Mouse (Mus musculus) liver, embryonic 16.5 days (tissue): ENCODE results near the gene Grb10. TPM values are rescaled to one million over a fixed set of nuclear protein-coding genes. Genes with fewer than 3 reads are reported as not detected.

Experiments used
- ATAC-seq: fragments of 200-750 bp; cut with Nextera tagmentation; 2 replicates; pipeline ENCODE4 v1.8.0; 2017; ENCODE audit warnings: low read depth, mild to moderate bottlenecking, moderate number of reproducible peaks, moderate library complexity
- H3K27ac ChIP-seq: fragments of 300-500 bp; sonication (generic); 2 replicates; pipeline ENCODE4 v1.5.1; 2014; ENCODE audit warnings: mild to moderate bottlenecking, low read length
- H3K27me3 ChIP-seq: fragments of 300-500 bp; sonication (generic); 2 replicates; pipeline ENCODE4 v1.6.1; 2014; ENCODE audit warnings: low read depth, low read length, mixed read lengths; ENCODE audit not compliant: control insufficient read depth, insufficient read depth
- H3K36me3 ChIP-seq: fragments of 300-500 bp; sonication (generic); 2 replicates; pipeline ENCODE4 v1.6.1; 2014; ENCODE audit warnings: mild to moderate bottlenecking; ENCODE audit not compliant: control insufficient read depth, insufficient read depth
- H3K4me1 ChIP-seq: fragments of 300-500 bp; sonication (generic); 2 replicates; pipeline ENCODE4 v1.6.1; 2014; ENCODE audit warnings: low read depth, low read length, mixed read lengths; ENCODE audit not compliant: control insufficient read depth
- H3K4me2 ChIP-seq: fragments of 300-500 bp; sonication (generic); 2 replicates; pipeline ENCODE4 v1.6.1; 2014; ENCODE audit warnings: low read depth, low read length, mixed read lengths
- H3K4me3 ChIP-seq: fragments of 300-500 bp; sonication (generic); 2 replicates; pipeline ENCODE4 v1.5.1; 2014; ENCODE audit warnings: low read depth, mild to moderate bottlenecking, low read length
- H3K9ac ChIP-seq: fragments of 300-500 bp; sonication (generic); 2 replicates; pipeline ENCODE4 v1.6.1; 2014; ENCODE audit warnings: low read depth, low read length
- H3K9me3 ChIP-seq: fragments of 300-500 bp; sonication (generic); replicated peaks from 2 replicates; pipeline ENCODE4 v1.6.1; 2016; ENCODE audit warnings: low read length; ENCODE audit not compliant: control insufficient read depth
- WGBS: fragments of 180-500 bp; shearing (Covaris S2); extraction: QIAGEN DNeasy Blood & Tissue Kit; methylation state at CpG from one replicate; pipeline ENCODE4 v1.1.7; 2014; ENCODE audit not compliant: insufficient replicate concordance; 5-methylcytosine and 5-hydroxymethylcytosine counted together
- polyA plus RNA-seq: library from polyadenylated mRNA; unstranded; fragments of >200 nt; fragmentation: Nextera tagmentation; extraction: Ambion mirVana; gene quantifications from 2 replicates; pipeline ENCODE4 v1.2.1, GENCODE M21; 2015

Grb10 gene
- polyA plus RNA-seq, 1 experiment from 2014 or later = 240 TPM

DNA sequence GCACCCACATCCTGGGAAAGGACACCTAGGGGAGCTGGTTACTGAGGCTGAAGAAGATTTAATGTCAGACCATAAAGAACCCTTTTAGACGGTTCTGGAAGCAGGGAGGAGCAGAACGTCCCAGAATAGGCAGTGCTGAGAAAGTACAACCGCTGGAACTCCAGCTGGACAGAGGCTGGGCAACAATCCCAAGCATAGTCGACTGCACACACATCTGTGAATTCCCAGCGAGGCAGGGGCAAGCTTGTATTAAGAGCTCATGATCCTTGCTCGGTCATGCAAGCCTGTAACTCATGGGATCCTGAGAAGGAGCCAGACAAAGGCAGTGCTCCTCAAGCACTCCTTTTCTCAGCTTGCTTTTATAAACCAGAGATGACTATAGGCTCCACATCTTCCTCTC, 69.7 kb downstream of the Grb10 start:
- Histone ChIP-seq H3K27ac (no peak overlapping the region), H3K4me3 (no peak overlapping the region), H3K4me1 (peaks cover 28% of the 10 kb centered on the region), H3K9me3 (no peaks in the 10 kb centered on the region), H3K9ac (no peak overlapping the region), H3K4me2 (no peak overlapping the region), H3K27me3 (no peaks in the 10 kb centered on the region), H3K36me3 (no peaks in the 10 kb centered on the region)
- no peak for ATAC-seq
- 62% methylated on average over 6 of the region's 6 CpGs for WGBS

GRCm38 (mm10) chr11:11967519-11967918, 71.0 kb downstream of the Grb10 start:
- WGBS = 57% methylated on average over 8 of the region's 8 CpGs
- Histone ChIP-seq H3K27me3 (no peaks in the 10 kb centered on the region), H3K27ac (no peak overlapping the region), H3K9me3 (no peaks in the 10 kb centered on the region), H3K4me3 (no peak overlapping the region), H3K36me3 (no peaks in the 10 kb centered on the region), H3K4me2 (no peak overlapping the region), H3K9ac (no peak overlapping the region), H3K4me1 (peaks cover 37% of the 10 kb centered on the region)
- no peak for ATAC-seq

DNA sequence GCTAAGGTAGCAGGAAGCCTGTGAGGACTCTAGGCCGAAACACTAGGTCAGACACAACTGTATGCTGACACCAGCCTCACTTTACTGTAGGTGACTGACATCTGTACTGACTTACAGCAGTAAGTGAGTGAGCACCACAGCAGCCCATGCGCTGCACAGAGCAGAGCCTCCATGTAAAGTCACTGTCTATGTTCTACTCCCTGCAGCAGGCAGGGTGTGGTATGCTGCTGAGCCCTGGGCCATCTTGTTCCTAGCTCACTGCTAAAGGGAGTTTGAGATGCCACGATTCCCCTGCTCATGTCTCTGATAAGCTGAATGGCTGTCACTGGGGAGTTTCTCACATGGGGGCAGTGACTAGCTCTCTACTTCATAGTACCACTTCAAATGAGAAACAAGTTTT, 72.3 kb downstream of the Grb10 start:
- ATAC-seq = peak; percentile 48
- Histone ChIP-seq H3K4me2 (no peak overlapping the region), H3K4me3 (no peak overlapping the region), H3K36me3 (no peaks in the 10 kb centered on the region), H3K4me1 (peaks cover 49% of the 10 kb centered on the region), H3K9me3 (no peaks in the 10 kb centered on the region), H3K27me3 (no peaks in the 10 kb centered on the region), H3K9ac (no peak overlapping the region), H3K27ac (peak overlapping the region; percentile 54)
- WGBS = 58% methylated on average over 3 of the region's 3 CpGs

GRCm38 (mm10) chr11:11965501-11966125, 72.9 kb downstream of the Grb10 start:
- Histone ChIP-seq H3K4me2 (no peak overlapping the region), H3K36me3 (no peaks in the 10 kb centered on the region), H3K9me3 (no peaks in the 10 kb centered on the region), H3K4me3 (no peak overlapping the region), H3K27ac (peak overlapping the region; percentile 54), H3K9ac (no peak overlapping the region), H3K27me3 (no peaks in the 10 kb centered on the region), H3K4me1 (peaks cover 53% of the 10 kb centered on the region)
- 68% methylated on average over 12 of the region's 12 CpGs for WGBS
- no peak for ATAC-seq

GRCm38 (mm10) chr11:11964729-11965128, 73.8 kb downstream of the Grb10 start:
- H3K36me3 ChIP-seq = no peaks in the 10 kb centered on the region
- ATAC-seq = no peak
- H3K9me3 ChIP-seq = no peaks in the 10 kb centered on the region
- H3K4me3 ChIP-seq = no peak overlapping the region
- H3K27me3 ChIP-seq = no peaks in the 10 kb centered on the region
- H3K27ac ChIP-seq = peak overlapping the region; percentile 31; the same call in 1 of the 2 replicates
- no peak overlapping the region for H3K9ac ChIP-seq
- H3K4me2 ChIP-seq = no peak overlapping the region
- WGBS = 78% methylated on average over 2 of the region's 2 CpGs
- peaks cover 53% of the 10 kb centered on the region for H3K4me1 ChIP-seq

DNA sequence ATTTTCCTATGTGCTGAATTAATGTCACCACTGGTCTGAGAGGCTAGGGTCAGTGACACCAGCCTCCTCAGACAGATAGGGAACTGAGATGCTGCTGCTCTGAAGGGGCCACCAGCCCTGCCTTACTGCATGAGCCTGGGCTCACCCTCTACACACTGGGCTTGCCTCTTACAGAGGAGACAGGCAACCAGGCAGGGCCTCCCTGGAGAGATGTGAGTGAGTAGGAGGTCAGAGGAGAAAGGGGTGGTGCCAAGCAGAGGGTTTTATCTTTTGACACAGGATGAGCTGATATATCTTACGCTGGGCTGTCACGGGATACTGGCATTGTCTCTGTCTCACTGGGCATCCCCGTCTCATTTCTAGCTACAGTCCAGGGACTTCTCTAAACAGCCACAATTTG, 74.9 kb downstream of the Grb10 start:
- H3K9me3 ChIP-seq = no peaks in the 10 kb centered on the region
- WGBS = 15% methylated on average over 3 of the region's 3 CpGs
- H3K9ac ChIP-seq = peak overlapping the region; percentile 48
- H3K27ac ChIP-seq = peak overlapping the region; percentile 76
- no peaks in the 10 kb centered on the region for H3K36me3 ChIP-seq
- peak overlapping the region; percentile 51 for H3K4me2 ChIP-seq
- ATAC-seq = peak; percentile 82
- no peaks in the 10 kb centered on the region for H3K27me3 ChIP-seq
- H3K4me1 ChIP-seq = peaks cover 53% of the 10 kb centered on the region
- H3K4me3 ChIP-seq = no peak overlapping the region

- Histone ChIP-seq H3K4me1 (peaks cover 53% of the 10 kb centered on the region), H3K9me3 (no peaks in the 10 kb centered on the region), H3K4me2 (peak overlapping the region; percentile 51), H3K27ac (peak overlapping the region; percentile 76), H3K36me3 (no peaks in the 10 kb centered on the region), H3K9ac (peak overlapping the region; percentile 48), H3K27me3 (no peaks in the 10 kb centered on the region), H3K4me3 (no peak overlapping the region)
- 57% methylated on average over 2 of the region's 2 CpGs for WGBS
- no peak for ATAC-seq
These were observed 75.4 kb downstream of the Grb10 start for GRCm38 (mm10) chr11:11963065-11963464.

GRCm38 (mm10) chr11:11962629-11962954, 75.9 kb downstream of the Grb10 start:
- no peak overlapping the region for H3K4me3 ChIP-seq
- H3K27me3 ChIP-seq = no peaks in the 10 kb centered on the region
- no peak overlapping the region for H3K9ac ChIP-seq
- peak; percentile 52 for ATAC-seq
- no peaks in the 10 kb centered on the region for H3K9me3 ChIP-seq
- peak overlapping the region; percentile 79 for H3K27ac ChIP-seq
- peaks cover 53% of the 10 kb centered on the region for H3K4me1 ChIP-seq
- H3K4me2 ChIP-seq = peak overlapping the region; percentile 25; the same call in 1 of the 2 replicates
- 7% methylated on average over 5 of the region's 5 CpGs for WGBS
- no peaks in the 10 kb centered on the region for H3K36me3 ChIP-seq

GRCm38 (mm10) chr11:11961917-11962628, 76.4 kb downstream of the Grb10 start:
- H3K4me1 ChIP-seq = peaks cover 53% of the 10 kb centered on the region
- WGBS = 45% methylated on average over 5 of the region's 5 CpGs
- peak; percentile 68 for ATAC-seq
- no peaks in the 10 kb centered on the region for H3K9me3 ChIP-seq
- H3K4me2 ChIP-seq = no peak overlapping the region
- H3K36me3 ChIP-seq = no peaks in the 10 kb centered on the region
- peak overlapping the region; percentile 79 for H3K27ac ChIP-seq
- H3K27me3 ChIP-seq = no peaks in the 10 kb centered on the region
- H3K4me3 ChIP-seq = no peak overlapping the region
- no peak overlapping the region for H3K9ac ChIP-seq
